Mouse (Mus musculus) kidney, embryonic 16.5 days (tissue): ENCODE results near the gene Ciapin1. TPM values are rescaled to one million over a fixed set of nuclear protein-coding genes. Genes with fewer than 3 reads are reported as not detected.
A peak's percentile ranks its signal among the peaks of the same experiment; 100 is the strongest.

Experiments used
- ATAC-seq: fragments of 200-750 bp; cut with Nextera tagmentation; 2 replicates; pipeline ENCODE4 v1.8.0; 2017; ENCODE audit warnings: moderate TSS enrichment; ENCODE audit not compliant: low FRiP score, low TSS enrichment
- H3K27ac ChIP-seq: fragments of 300-500 bp; sonication (generic); 2 replicates; pipeline ENCODE4 v1.5.1; 2014; ENCODE audit warnings: low read length
- H3K27me3 ChIP-seq: fragments of 300-500 bp; sonication (generic); 2 replicates; pipeline ENCODE4 v1.6.1; 2014; ENCODE audit warnings: low read length, control low read depth, mixed read lengths; ENCODE audit not compliant: insufficient read depth
- H3K36me3 ChIP-seq: fragments of 300-500 bp; sonication (generic); 2 replicates; pipeline ENCODE4 v1.6.1; 2014; ENCODE audit warnings: low read length, control low read depth, mixed read lengths; ENCODE audit not compliant: insufficient read depth
- H3K4me1 ChIP-seq: fragments of 300-500 bp; sonication (generic); 2 replicates; pipeline ENCODE4 v1.6.1; 2014; ENCODE audit warnings: low read length, control low read depth, mixed read lengths; ENCODE audit not compliant: insufficient read depth
- H3K4me2 ChIP-seq: fragments of 300-500 bp; sonication (generic); replicated peaks from 2 replicates; pipeline ENCODE4 v1.6.1; 2014; ENCODE audit warnings: low read depth, low read length
- H3K4me3 ChIP-seq: fragments of 300-500 bp; sonication (generic); 2 replicates; pipeline ENCODE4 v1.5.1; 2014; ENCODE audit warnings: mild to moderate bottlenecking, low read length
- H3K9ac ChIP-seq: fragments of 300-500 bp; sonication (generic); replicated peaks from 2 replicates; pipeline ENCODE4 v1.6.1; 2014; ENCODE audit warnings: low read length
- H3K9me3 ChIP-seq: fragments of 300-500 bp; sonication (generic); 2 replicates; pipeline ENCODE4 v1.6.1; 2016; ENCODE audit warnings: low read length, control low read depth
- WGBS: fragments of 180-500 bp; shearing (Covaris S2); extraction: QIAGEN DNeasy Blood & Tissue Kit; methylation state at CpG from one replicate; pipeline ENCODE4 v1.1.7; 2014; 5-methylcytosine and 5-hydroxymethylcytosine counted together
- polyA plus RNA-seq: library from polyadenylated mRNA; unstranded; fragments of >200 nt; fragmentation: Nextera tagmentation; extraction: Ambion mirVana; gene quantifications from 2 replicates; pipeline ENCODE4 v1.2.1, GENCODE M21; 2015

Gene Ciapin1
- polyA plus RNA-seq, 1 experiment from 2014 or later, result 125 TPM

DNA sequence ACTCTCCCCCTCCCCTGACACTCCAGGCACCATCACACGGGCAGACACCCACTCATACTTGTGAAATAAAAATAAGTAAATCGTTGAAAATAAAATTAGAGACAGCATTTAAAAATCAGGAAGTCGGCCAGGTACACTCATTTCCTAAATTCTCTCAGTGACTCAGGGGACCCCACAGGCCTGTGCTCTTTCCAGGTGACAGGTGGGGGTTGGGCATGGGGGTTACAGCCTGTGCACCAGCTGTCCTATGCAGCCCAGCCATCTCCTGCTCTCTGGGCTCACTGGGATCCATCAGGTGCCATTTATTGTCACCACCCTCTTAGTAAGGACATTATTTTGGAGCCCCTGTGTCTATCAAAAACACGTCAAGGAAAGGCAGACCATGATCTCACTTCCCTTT is 54.3 kb downstream of the Ciapin1 start:
- H3K9ac ChIP-seq, result no peak overlapping the region
- H3K27me3 ChIP-seq, result no peaks in the 10 kb centered on the region
- no peak overlapping the region for H3K27ac ChIP-seq
- H3K4me1 ChIP-seq, result peaks cover 22% of the 10 kb centered on the region
- no peaks in the 10 kb centered on the region for H3K36me3 ChIP-seq
- no peak overlapping the region for H3K4me2 ChIP-seq
- WGBS, result 65% methylated on average over 4 of the region's 4 CpGs
- H3K9me3 ChIP-seq, result no peaks in the 10 kb centered on the region
- ATAC-seq, result no peak
- no peak overlapping the region for H3K4me3 ChIP-seq

DNA sequence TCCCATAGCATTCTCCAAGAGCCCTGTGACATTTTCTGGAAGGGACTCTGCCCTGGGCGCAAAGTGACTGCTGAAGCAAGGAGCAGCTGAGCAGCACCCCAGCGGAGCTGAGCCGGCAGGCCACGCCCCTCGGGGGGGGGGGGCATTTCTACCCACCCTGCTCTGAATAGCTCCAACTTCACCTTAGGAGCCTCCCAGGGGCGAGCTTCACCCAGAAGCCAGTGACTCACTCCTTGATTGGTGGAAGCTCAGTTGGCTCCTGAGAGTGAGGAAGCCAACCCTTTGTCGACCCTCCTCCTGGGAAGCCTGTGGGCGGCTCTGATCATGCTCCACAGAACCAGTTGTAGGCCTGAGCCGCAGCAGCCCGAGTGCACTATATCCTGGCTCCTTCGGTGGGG is 56.3 kb downstream of the Ciapin1 start:
- WGBS, result 8% methylated on average over 11 of the region's 11 CpGs
- H3K4me3 ChIP-seq, result no peak overlapping the region
- H3K4me2 ChIP-seq, result peak overlapping the region; percentile 32
- ATAC-seq, result peak; percentile 90
- H3K9ac ChIP-seq, result no peak overlapping the region
- no peaks in the 10 kb centered on the region for H3K27me3 ChIP-seq
- no peaks in the 10 kb centered on the region for H3K9me3 ChIP-seq
- H3K27ac ChIP-seq, result peak overlapping the region; percentile 56
- H3K4me1 ChIP-seq, result peaks cover 35% of the 10 kb centered on the region
- no peaks in the 10 kb centered on the region for H3K36me3 ChIP-seq

- WGBS, result 58% methylated on average over 7 of the region's 7 CpGs
- no peak for ATAC-seq
- Histone ChIP-seq H3K27me3 (no peaks in the 10 kb centered on the region), H3K4me3 (no peak overlapping the region), H3K4me1 (peaks cover 35% of the 10 kb centered on the region), H3K4me2 (peak overlapping the region; percentile 32), H3K27ac (peak overlapping the region; percentile 56), H3K36me3 (no peaks in the 10 kb centered on the region), H3K9me3 (no peaks in the 10 kb centered on the region), H3K9ac (no peak overlapping the region)
Observed at GRCm38 (mm10) chr8:94781155-94781837, 56.9 kb downstream of the Ciapin1 start.

- H3K36me3 ChIP-seq, result no peaks in the 10 kb centered on the region
- no peak overlapping the region for H3K27ac ChIP-seq
- no peaks in the 10 kb centered on the region for H3K9me3 ChIP-seq
- no peak for ATAC-seq
- H3K4me3 ChIP-seq, result no peak overlapping the region
- no peak overlapping the region for H3K9ac ChIP-seq
- H3K4me1 ChIP-seq, result peaks cover 35% of the 10 kb centered on the region
- H3K27me3 ChIP-seq, result no peaks in the 10 kb centered on the region
- H3K4me2 ChIP-seq, result no peak overlapping the region
- 87% methylated on average over 21 of the region's 21 CpGs for WGBS
Observed at GRCm38 (mm10) chr8:94780491-94781154, 57.5 kb downstream of the Ciapin1 start.

DNA sequence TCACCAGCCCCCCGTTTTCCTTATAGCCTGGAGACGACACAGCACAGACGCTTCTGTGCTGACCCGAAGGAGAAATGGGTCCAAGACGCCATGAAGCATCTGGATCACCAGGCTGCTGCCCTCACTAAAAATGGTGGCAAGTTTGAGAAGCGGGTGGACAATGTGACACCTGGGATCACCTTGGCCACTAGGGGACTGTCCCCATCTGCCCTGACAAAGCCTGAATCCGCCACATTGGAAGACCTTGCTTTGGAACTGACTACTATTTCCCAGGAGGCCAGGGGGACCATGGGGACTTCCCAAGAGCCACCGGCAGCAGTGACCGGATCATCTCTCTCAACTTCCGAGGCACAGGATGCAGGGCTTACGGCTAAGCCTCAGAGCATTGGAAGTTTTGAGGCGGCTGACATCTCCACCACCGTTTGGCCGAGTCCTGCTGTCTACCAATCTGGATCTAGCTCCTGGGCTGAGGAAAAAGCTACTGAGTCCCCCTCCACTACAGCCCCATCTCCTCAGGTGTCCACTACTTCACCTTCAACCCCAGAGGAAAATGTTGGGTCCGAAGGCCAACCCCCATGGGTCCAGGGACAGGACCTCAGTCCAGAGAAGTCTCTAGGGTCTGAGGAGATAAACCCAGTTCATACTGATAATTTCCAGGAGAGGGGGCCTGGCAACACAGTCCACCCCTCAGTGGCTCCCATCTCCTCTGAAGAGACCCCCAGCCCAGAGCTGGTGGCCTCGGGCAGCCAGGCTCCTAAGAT is 58.4 kb downstream of the Ciapin1 start:
- Histone ChIP-seq H3K27me3 (no peaks in the 10 kb centered on the region), H3K9ac (no peak overlapping the region), H3K27ac (no peak overlapping the region), H3K4me1 (peaks cover 35% of the 10 kb centered on the region), H3K9me3 (no peaks in the 10 kb centered on the region), H3K4me3 (no peak overlapping the region), H3K4me2 (no peak overlapping the region), H3K36me3 (no peaks in the 10 kb centered on the region)
- WGBS, result 92% methylated on average over 16 of the region's 16 CpGs
- no peak for ATAC-seq

GRCm38 (mm10) chr8:94778895-94779533 is 59.1 kb downstream of the Ciapin1 start:
- WGBS, result 68% methylated on average over 10 of the region's 10 CpGs

DNA sequence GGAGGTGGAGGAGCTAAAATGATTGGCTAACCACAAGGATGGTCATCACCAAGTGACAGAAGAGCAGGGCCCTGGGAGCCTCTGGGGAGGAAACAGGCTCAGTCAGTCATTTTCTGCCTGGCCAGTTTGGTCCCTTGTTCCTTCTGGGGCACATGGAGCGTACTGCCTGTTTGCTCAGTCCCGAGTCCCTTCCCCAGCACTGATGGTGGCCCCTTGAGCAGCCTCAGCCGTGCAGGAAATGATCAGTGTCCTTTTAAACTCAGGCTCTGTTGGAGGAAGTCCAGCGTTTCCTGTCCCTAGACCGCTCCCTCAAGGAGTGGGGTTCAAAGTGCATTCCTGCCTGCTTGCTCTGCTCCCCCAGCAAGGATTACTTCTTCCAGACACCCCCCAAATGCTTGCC is 59.7 kb downstream of the Ciapin1 start:
- Histone ChIP-seq H3K9me3 (no peaks in the 10 kb centered on the region), H3K27ac (peak overlapping the region; percentile 84), H3K36me3 (no peaks in the 10 kb centered on the region), H3K4me3 (no peak overlapping the region), H3K4me2 (no peak overlapping the region), H3K4me1 (peaks cover 36% of the 10 kb centered on the region), H3K9ac (no peak overlapping the region), H3K27me3 (peaks cover 3% of the 10 kb centered on the region; the same call in 1 of the 2 replicates)
- WGBS, result 24% methylated on average over 5 of the region's 5 CpGs
- peak; percentile 81 for ATAC-seq

More at GRCm38 (mm10) chr8:94778895-94779533, 59.1 kb downstream of the Ciapin1 start:
- no peaks in the 10 kb centered on the region for H3K27me3 ChIP-seq
- no peak overlapping the region for H3K4me3 ChIP-seq
- H3K36me3 ChIP-seq, result no peaks in the 10 kb centered on the region
- H3K4me2 ChIP-seq, result no peak overlapping the region
- peaks cover 35% of the 10 kb centered on the region for H3K4me1 ChIP-seq
- H3K9me3 ChIP-seq, result no peaks in the 10 kb centered on the region
- ATAC-seq, result no peak
- H3K9ac ChIP-seq, result no peak overlapping the region
- H3K27ac ChIP-seq, result peak overlapping the region; percentile 84

DNA sequence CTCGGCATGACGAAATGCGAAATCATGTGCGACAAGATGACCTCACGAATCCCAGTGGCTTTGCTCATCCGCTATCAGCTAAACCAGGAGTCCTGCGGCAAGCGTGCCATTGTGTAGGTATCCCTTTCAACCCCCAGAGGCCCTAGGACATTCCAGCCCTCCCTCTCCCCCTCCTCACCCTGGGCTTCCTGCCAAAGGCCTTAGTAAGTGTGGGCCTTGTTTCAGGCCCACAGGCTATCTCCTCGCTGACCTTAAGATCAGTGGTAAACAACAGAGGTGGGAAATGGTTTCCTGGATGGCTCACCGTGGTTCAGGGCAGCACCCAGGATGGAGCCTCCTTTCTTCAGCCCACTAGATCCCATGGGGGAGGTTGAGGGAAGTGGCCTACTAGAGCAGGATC is 60.1 kb downstream of the Ciapin1 start:
- peak; percentile 1; the same call in 1 of the 2 replicates for ATAC-seq
- Histone ChIP-seq H3K36me3 (no peaks in the 10 kb centered on the region), H3K27me3 (peaks cover 8% of the 10 kb centered on the region; the same call in 1 of the 2 replicates), H3K4me2 (no peak overlapping the region), H3K9ac (no peak overlapping the region), H3K9me3 (no peaks in the 10 kb centered on the region), H3K4me1 (peaks cover 39% of the 10 kb centered on the region), H3K27ac (peak overlapping the region; percentile 84), H3K4me3 (no peak overlapping the region)
- WGBS, result 65% methylated on average over 10 of the region's 10 CpGs

GRCm38 (mm10) chr8:94776346-94776745 is 61.8 kb downstream of the Ciapin1 start:
- Histone ChIP-seq H3K27ac (no peak overlapping the region), H3K27me3 (peaks cover 16% of the 10 kb centered on the region; the same call in 1 of the 2 replicates), H3K9ac (no peak overlapping the region), H3K4me1 (peaks cover 36% of the 10 kb centered on the region), H3K9me3 (no peaks in the 10 kb centered on the region), H3K4me2 (no peak overlapping the region), H3K4me3 (no peak overlapping the region), H3K36me3 (no peaks in the 10 kb centered on the region)
- ATAC-seq, result no peak
- WGBS, result 87% methylated on average over 2 of the region's 2 CpGs
